8 mouse cellular contexts compared by ENCODE assay signal in the genomic region with DNA sequence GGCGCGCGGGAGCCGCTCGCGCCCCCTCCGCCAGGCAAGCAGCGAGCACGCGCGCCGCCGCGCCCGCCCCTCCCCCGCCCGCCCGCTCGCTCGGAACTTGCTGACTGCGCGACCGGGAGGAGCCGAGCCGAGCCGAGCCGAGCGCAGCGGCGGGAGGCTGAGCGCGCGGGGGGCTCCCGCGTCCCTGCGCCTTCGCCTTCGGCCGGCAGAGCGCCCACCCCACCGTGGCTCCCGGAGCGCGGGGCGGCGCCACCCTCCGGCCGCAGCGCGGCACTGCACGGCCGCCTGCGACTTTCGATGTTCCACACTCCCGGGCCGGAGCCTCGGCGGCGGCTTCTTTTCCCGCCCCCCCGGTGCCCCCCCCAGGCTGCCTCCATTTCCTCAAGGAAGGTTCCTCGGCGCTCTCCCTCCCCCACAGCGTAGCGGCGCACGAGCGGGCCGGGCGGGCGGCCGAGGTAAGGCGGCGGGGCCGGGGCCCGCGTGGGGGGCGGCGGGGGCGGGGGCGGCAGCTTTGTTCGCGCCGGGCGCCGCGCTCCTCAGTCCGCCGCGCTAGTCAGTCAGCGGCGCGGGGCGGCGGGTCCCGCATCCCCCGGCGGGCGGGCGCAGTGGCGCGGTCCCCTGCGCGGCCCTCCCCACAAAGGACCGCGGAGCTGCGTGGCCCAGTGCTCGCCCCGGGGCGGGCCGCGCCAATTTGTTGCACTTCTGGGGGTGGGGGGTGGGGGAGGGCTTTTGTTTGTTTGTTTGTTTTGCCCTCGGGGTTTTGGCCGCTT. TPM values are rescaled to one million over a fixed set of nuclear protein-coding genes. Genes with fewer than 3 reads are reported as not detected.
DNase-seq lines count a peak whose midpoint lies in the region; ATAC-seq and TF ChIP-seq lines count a peak whose summit lies in the region.

No protein-coding gene starts in this region.

- no peak for TF ChIP-seq EP300 in ES-Bruce4 (IDR thresholded peaks at IDR 0.05; ENCODE audit: insufficient read depth, low read depth, low read length)

- H3K27me3 ChIP-seq in ES-Bruce4 (ENCODE audit: control insufficient read depth, insufficient read depth, low read length, poor library complexity, severe bottlenecking), result no peaks in the 10 kb centered on the region
- H3K27me3 ChIP-seq in forebrain, embryonic 14.5 days (replicated peaks; ENCODE audit: control insufficient read depth, insufficient read depth, low read length), result no peaks in the 10 kb centered on the region
- no peaks in the 10 kb centered on the region for H3K27me3 ChIP-seq in lung, embryonic 14.5 days (ENCODE audit: insufficient read depth, low read length)

- under 1% methylated on average over 93 of the region's 114 CpGs for WGBS in forebrain, embryonic 14.5 days
- under 1% methylated on average over 91 of the region's 114 CpGs for WGBS in lung, embryonic 14.5 days

- peaks cover 2% of the 10 kb centered on the region for H3K4me1 ChIP-seq in ES-Bruce4 (ENCODE audit: control insufficient read depth, insufficient read depth, low read length)
- peaks cover 24% of the 10 kb centered on the region for H3K4me1 ChIP-seq in forebrain, embryonic 14.5 days (ENCODE audit: control insufficient read depth, insufficient read depth, low read length)
- peaks cover 22% of the 10 kb centered on the region for H3K4me1 ChIP-seq in lung, embryonic 14.5 days (ENCODE audit: insufficient read depth)

- TF ChIP-seq POLR2A in ES-Bruce4 (IDR thresholded peaks at IDR 0.05; ENCODE audit: insufficient read depth, low read length), result no peak

- H3K27ac ChIP-seq in ES-Bruce4 (ENCODE audit: insufficient read depth, low read length), result no peak overlapping the region
- H3K27ac ChIP-seq in forebrain, embryonic 14.5 days (ENCODE audit: low read depth, low read length), result peak overlapping the region; percentile 97
- H3K27ac ChIP-seq in layer of hippocampus, adult 2 months, result peak overlapping the region; percentile 95
- peak overlapping the region; percentile 99 for H3K27ac ChIP-seq in lung, embryonic 14.5 days (ENCODE audit: low read depth)

- peak; percentile 45 for ATAC-seq in cerebellum, adult (ENCODE audit: insufficient number of reproducible peaks, low FRiP score, low TSS enrichment)
- ATAC-seq in forebrain, embryonic 14.5 days, result peak; percentile 97
- ATAC-seq in lung, embryonic 14.5 days (ENCODE audit: insufficient read depth), result peak; percentile 94

- peak overlapping the region; percentile 100 for H3K9ac ChIP-seq in ES-Bruce4 (ENCODE audit: low read depth, poor library complexity, severe bottlenecking)
- peak overlapping the region; percentile 99 for H3K9ac ChIP-seq in forebrain, embryonic 14.5 days (ENCODE audit: low read length)
- peak overlapping the region; percentile 98 for H3K9ac ChIP-seq in lung, embryonic 14.5 days

- H3K9me3 ChIP-seq in ES-Bruce4 (replicated peaks; ENCODE audit: control insufficient read depth, insufficient read depth, low read length, poor library complexity, severe bottlenecking), result no peaks in the 10 kb centered on the region
- H3K9me3 ChIP-seq in forebrain, embryonic 14.5 days (replicated peaks; ENCODE audit: control insufficient read depth, low read length), result no peaks in the 10 kb centered on the region
- no peaks in the 10 kb centered on the region for H3K9me3 ChIP-seq in lung, embryonic 14.5 days (ENCODE audit: low read depth, low read length)

- intact Hi-C loops in heart, postnatal 14 days (cut with DNase I), result loop anchor here (2.0 to 5.0 kb wide), 2 partner anchors 388 to 820 kb away; a partner anchor contains a TSS

- no peaks in the 10 kb centered on the region; the same call in 1 of the 2 replicates for H3K36me3 ChIP-seq in ES-Bruce4 (ENCODE audit: control insufficient read depth, insufficient read depth, low read length, poor library complexity, severe bottlenecking)
- peaks cover 6% of the 10 kb centered on the region; the same call in 1 of the 2 replicates for H3K36me3 ChIP-seq in forebrain, embryonic 14.5 days (ENCODE audit: control insufficient read depth, insufficient read depth, low read length)
- H3K36me3 ChIP-seq in lung, embryonic 14.5 days (ENCODE audit: insufficient read depth), result peaks cover 17% of the 10 kb centered on the region

- TF ChIP-seq CTCF in ES-Bruce4 (IDR thresholded peaks at IDR 0.05; ENCODE audit: low read depth, low read length), result peak; percentile 27
- TF ChIP-seq CTCF in layer of hippocampus, adult 2 months (conservative IDR thresholded peaks at IDR 0.05), result peak; percentile 79
- peak; percentile 37; the same call in 1 of the 2 replicates for TF ChIP-seq CTCF in lung, embryonic 14.5 days (IDR thresholded peaks at IDR 0.05; ENCODE audit: low read depth)

- peak overlapping the region; percentile 66 for H3K4me3 ChIP-seq in ES-Bruce4 (ENCODE audit: low read depth, low read length)
- peak overlapping the region; percentile 73 for H3K4me3 ChIP-seq in forebrain, embryonic 14.5 days (ENCODE audit: low read depth, low read length)
- peak overlapping the region; percentile 89 for H3K4me3 ChIP-seq in layer of hippocampus, adult 2 months
- H3K4me3 ChIP-seq in lung, embryonic 14.5 days (ENCODE audit: low read depth, low read length), result peak overlapping the region; percentile 78

- DNase-seq in forebrain, embryonic 14.5 days (ENCODE audit: low spot score), result peak; percentile 95
- DNase-seq in heart, postnatal 14 days, result peak; percentile 88
- peak; percentile 76 to 86 for DNase-seq in layer of hippocampus, adult 2 months (ENCODE audit: low spot score in 2 of 2)
- DNase-seq in lung, embryonic 14.5 days, result peak; percentile 93
- DNase-seq in ovary, adult 18-20 months (ENCODE audit: low spot score), result peak; percentile 69
- DNase-seq in thymus, postnatal 0 days (ENCODE audit: low spot score), result peak; percentile 87

- peak overlapping the region; percentile 86 for H3K4me2 ChIP-seq in forebrain, embryonic 14.5 days (ENCODE audit: low read length)
- H3K4me2 ChIP-seq in lung, embryonic 14.5 days, result peak overlapping the region; percentile 85

RNA-seq across cellular contexts. Expression of a gene that starts 1.2 kb away (rescaled TPM):
- polyA plus RNA-seq in ES-Bruce4 (2011; ENCODE audit: insufficient read depth, insufficient read length, low read depth, missing spikeins), result 36.6 and 37.9 TPM in 2 replicates
- 269 and 278 TPM in 2 replicates for polyA plus RNA-seq in forebrain, embryonic 14.5 days (2014; fragmentation: Nextera tagmentation; extraction: Ambion mirVana)
- total RNA-seq in heart, postnatal 14 days (2021), result 10 to 100 TPM; 48.2 to 54.6 TPM
- total RNA-seq in layer of hippocampus, adult 2 months (2021), result 100 to 1,000 TPM; 104 to 106 TPM
- 199 TPM in 2 replicates for polyA plus RNA-seq in lung, embryonic 14.5 days (2014; fragmentation: Nextera tagmentation; extraction: Ambion mirVana)
- 118 and 132 TPM in 2 replicates for polyA plus RNA-seq in thymus, postnatal 0 days (2015; fragmentation: Nextera tagmentation; extraction: Ambion mirVana)

Comparison
In these comparisons a context has a peak if more than half of its experiments do, and no peak if none do; other contexts are left out.
1. CTCF ChIP-seq: peak in every context shown above with its lines; median percentile 79 in layer of hippocampus, adult 2 months; 37 in lung, embryonic 14.5 days; 27 in ES-Bruce4.
2. ATAC-seq: peak in every context shown above with its lines; median percentile 97 in forebrain, embryonic 14.5 days; 94 in lung, embryonic 14.5 days; 45 in cerebellum, adult.